Mouse (Mus musculus) kidney, embryonic 15.5 days (tissue): Measurements from ENCODE around the gene 5830473C10Rik. TPM values are rescaled to one million over a fixed set of nuclear protein-coding genes. Genes with fewer than 3 reads are reported as not detected.

Experiments used
- ATAC-seq: fragments of 200-750 bp; cut with Nextera tagmentation; replicated peaks from 2 replicates; pipeline ENCODE4 v1.8.0; 2017; ENCODE audit warnings: moderate TSS enrichment; ENCODE audit not compliant: low FRiP score
- H3K27ac ChIP-seq: fragments of 300-500 bp; sonication (generic); 2 replicates; pipeline ENCODE4 v1.5.1; 2015; ENCODE audit warnings: mild to moderate bottlenecking, inconsistent platforms
- H3K27me3 ChIP-seq: fragments of 300-500 bp; sonication (generic); 2 replicates; pipeline ENCODE4 v1.6.1; 2015; ENCODE audit warnings: inconsistent platforms
- H3K36me3 ChIP-seq: fragments of 300-500 bp; sonication (generic); 2 replicates; pipeline ENCODE4 v1.6.1; 2015; ENCODE audit warnings: inconsistent platforms
- H3K4me1 ChIP-seq: fragments of 300-500 bp; sonication (generic); 2 replicates; pipeline ENCODE4 v1.6.1; 2015; ENCODE audit warnings: inconsistent platforms
- H3K4me2 ChIP-seq: fragments of 300-500 bp; sonication (generic); 2 replicates; pipeline ENCODE4 v1.6.1; 2015; ENCODE audit warnings: moderate library complexity, mild to moderate bottlenecking, inconsistent platforms
- H3K4me3 ChIP-seq: fragments of 300-500 bp; sonication (generic); replicated peaks from 2 replicates; pipeline ENCODE4 v1.5.1; 2015; ENCODE audit warnings: mild to moderate bottlenecking, inconsistent platforms
- H3K9ac ChIP-seq: fragments of 300-500 bp; sonication (generic); 2 replicates; pipeline ENCODE4 v1.6.1; 2015; ENCODE audit warnings: mild to moderate bottlenecking, inconsistent platforms
- H3K9me3 ChIP-seq: fragments of 300-500 bp; sonication (generic); replicated peaks from 2 replicates; pipeline ENCODE4 v1.6.1; 2016; ENCODE audit warnings: inconsistent platforms
- WGBS: fragments of 180-500 bp; shearing (Covaris S2); methylation state at CpG from one replicate; pipeline ENCODE4 v1.1.7; 2015; ENCODE audit warnings: mixed read lengths; 5-methylcytosine and 5-hydroxymethylcytosine counted together
- polyA plus RNA-seq: library from polyadenylated mRNA; unstranded; fragments of >200 nt; fragmentation: Nextera tagmentation; extraction: Ambion mirVana; gene quantifications from 2 replicates; pipeline ENCODE4 v1.2.1, GENCODE M21; 2015

Gene 5830473C10Rik
- polyA plus RNA-seq, 1 experiment from 2014 or later = 0.09 TPM

DNA sequence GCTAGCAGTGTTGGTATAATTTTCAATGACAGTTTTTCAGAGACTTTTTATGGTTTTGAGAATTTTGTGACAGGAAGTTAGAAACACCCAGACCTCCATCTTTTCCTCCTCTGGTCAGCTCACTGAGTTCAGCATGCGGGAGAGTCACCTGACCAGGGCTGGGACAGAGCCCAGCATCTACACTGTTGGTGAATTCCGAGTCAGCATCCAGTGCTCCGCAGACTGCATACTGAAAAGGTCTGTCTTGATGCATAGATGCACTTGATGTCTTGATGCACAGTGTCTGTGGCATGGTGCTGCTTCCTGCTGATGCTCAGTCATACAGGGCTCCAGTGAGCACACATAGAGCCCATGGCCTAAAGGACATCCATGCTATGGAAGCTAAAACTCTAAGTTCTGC lies 67.1 kb downstream of the 5830473C10Rik start:
- no peaks in the 10 kb centered on the region for H3K27me3 ChIP-seq
- H3K9me3 ChIP-seq = no peaks in the 10 kb centered on the region
- no peak overlapping the region for H3K4me3 ChIP-seq
- H3K9ac ChIP-seq = no peak overlapping the region
- WGBS = 78% methylated on average over 3 of the region's 3 CpGs
- H3K4me2 ChIP-seq = no peak overlapping the region
- H3K4me1 ChIP-seq = 0 out of 2 replicates have a peak, but pooled peaks cover 6% of the 10 kb centered on the region
- H3K36me3 ChIP-seq = no peaks in the 10 kb centered on the region
- ATAC-seq = no peak
- no peak overlapping the region for H3K27ac ChIP-seq

GRCm38 (mm10) chr5:90628530-90628929 lies 67.6 kb downstream of the 5830473C10Rik start:
- Histone ChIP-seq H3K27me3 (no peaks in the 10 kb centered on the region), H3K36me3 (no peaks in the 10 kb centered on the region), H3K4me3 (no peak overlapping the region), H3K9ac (no peak overlapping the region), H3K4me1 (0 out of 2 replicates have a peak, but pooled peaks cover 6% of the 10 kb centered on the region), H3K4me2 (no peak overlapping the region), H3K27ac (no peak overlapping the region), H3K9me3 (no peaks in the 10 kb centered on the region)
- no peak for ATAC-seq
- 73% methylated on average over 1 of the region's 1 CpGs for WGBS

DNA sequence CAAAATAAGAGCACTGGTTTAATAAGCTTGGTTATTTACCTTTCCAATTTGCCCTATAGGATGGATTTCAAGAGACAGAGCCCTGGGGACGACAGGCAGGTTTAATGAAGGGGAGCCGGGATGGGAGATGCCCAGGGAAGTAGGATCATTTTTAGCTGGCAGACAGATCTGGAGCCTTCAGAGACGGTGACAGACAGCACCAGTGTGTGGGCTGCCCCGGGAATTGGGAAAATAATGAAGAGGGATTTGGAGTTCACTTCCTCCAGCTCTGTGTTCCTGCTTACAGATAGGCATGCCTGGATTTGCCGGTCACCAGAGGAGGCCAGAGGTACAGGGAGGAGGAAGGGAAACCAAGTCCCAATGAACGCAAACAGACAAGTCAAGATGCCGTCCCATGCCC lies 74.0 kb downstream of the 5830473C10Rik start:
- H3K27ac ChIP-seq = no peak overlapping the region
- no peak overlapping the region for H3K4me2 ChIP-seq
- no peaks in the 10 kb centered on the region for H3K36me3 ChIP-seq
- no peaks in the 10 kb centered on the region for H3K9me3 ChIP-seq
- no peaks in the 10 kb centered on the region for H3K27me3 ChIP-seq
- ATAC-seq = peak; percentile 56; the same call in 1 of the 2 replicates
- 64% methylated on average over 7 of the region's 7 CpGs for WGBS
- no peaks in the 10 kb centered on the region for H3K4me1 ChIP-seq
- H3K9ac ChIP-seq = no peak overlapping the region
- H3K4me3 ChIP-seq = no peak overlapping the region

DNA sequence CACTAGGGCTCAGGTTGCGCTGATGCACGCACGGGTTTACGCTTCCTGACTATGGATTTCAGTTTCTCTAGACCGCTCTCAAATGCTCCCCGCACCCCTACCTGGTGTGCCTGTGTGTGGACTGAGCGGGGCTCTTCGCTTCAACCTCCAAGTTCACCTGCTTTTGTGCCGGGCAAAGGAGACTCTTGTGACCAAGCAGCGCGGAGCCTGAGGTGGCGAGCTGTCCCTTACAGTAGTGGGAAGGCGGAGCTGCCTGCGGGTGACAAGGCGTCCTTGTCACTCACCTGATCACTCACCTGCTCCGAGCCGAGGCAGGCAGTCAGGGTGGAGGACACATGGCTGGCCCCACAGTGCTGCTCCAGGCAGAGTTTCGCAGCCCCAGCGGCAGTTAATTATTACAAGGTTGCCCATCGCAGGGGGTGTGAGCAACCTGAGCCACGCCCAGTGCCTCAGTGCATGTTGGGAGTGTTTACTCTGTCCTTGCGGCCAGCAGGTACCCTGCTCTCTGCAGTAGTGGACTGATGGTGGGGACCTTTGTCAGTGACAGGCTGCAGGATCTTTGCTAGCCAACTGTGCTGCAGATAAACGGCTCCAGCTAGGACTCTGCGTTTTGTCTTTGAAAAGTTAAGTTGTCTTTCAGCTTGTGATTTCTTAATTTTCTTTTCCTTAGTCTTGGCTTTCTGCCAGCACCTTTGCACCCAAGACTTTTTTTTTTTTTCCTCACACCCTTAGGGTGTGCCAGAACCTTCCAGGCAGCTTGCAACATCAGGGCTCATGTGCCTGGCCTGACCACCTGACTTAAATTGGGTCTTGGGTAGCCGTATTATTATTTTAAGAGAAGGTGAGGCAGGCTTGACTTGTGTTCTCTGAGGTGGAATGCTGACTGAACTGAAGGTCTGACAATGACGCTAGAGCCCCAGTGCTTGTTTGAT lies 79.6 kb downstream of the 5830473C10Rik start, which contains the start of gene Rassf6:
Gene Rassf6, minus strand, starts transcription at position 372 of the 932 bp plus-strand sequence.
- 7% methylated on average over 26 of the region's 26 CpGs for WGBS

GRCm38 (mm10) chr5:90641218-90641610 lies 80.3 kb downstream of the 5830473C10Rik start:
- ATAC-seq = no peak
- H3K4me3 ChIP-seq = peak overlapping the region; percentile 50; the same call in 1 of the 2 replicates
- WGBS = 70% methylated on average over 10 of the region's 10 CpGs

More for the DNA sequence above, 79.6 kb downstream of the 5830473C10Rik start, which contains the start of gene Rassf6:
- Histone ChIP-seq H3K4me1 (peaks cover 13% of the 10 kb centered on the region; the same call in 1 of the 2 replicates), H3K9me3 (no peaks in the 10 kb centered on the region), H3K4me3 (peak within 1 kb of the TSS; percentile 50), H3K9ac (peak within 1 kb of the TSS; percentile 40; the same call in 1 of the 2 replicates), H3K36me3 (no peaks in the 10 kb centered on the region), H3K4me2 (peak within 1 kb of the TSS; percentile 68), H3K27ac (peak within 1 kb of the TSS; percentile 66), H3K27me3 (no peaks in the 10 kb centered on the region)
- ATAC-seq = peak; percentile 98

GRCm38 (mm10) chr5:90645579-90645978 lies 84.7 kb downstream of the 5830473C10Rik start:
- Histone ChIP-seq H3K4me1 (peaks cover 10% of the 10 kb centered on the region; the same call in 1 of the 2 replicates), H3K27ac (no peak overlapping the region), H3K4me3 (no peak overlapping the region), H3K4me2 (no peak overlapping the region), H3K9me3 (no peaks in the 10 kb centered on the region), H3K27me3 (no peaks in the 10 kb centered on the region), H3K36me3 (no peaks in the 10 kb centered on the region), H3K9ac (no peak overlapping the region)
- no peak for ATAC-seq
- 78% methylated on average over 3 of the region's 3 CpGs for WGBS

More at GRCm38 (mm10) chr5:90641218-90641610, 80.3 kb downstream of the 5830473C10Rik start:
- Histone ChIP-seq H3K27ac (peak overlapping the region; percentile 66), H3K27me3 (no peaks in the 10 kb centered on the region), H3K4me2 (peak overlapping the region; percentile 68), H3K9ac (no peak overlapping the region), H3K36me3 (no peaks in the 10 kb centered on the region), H3K9me3 (no peaks in the 10 kb centered on the region), H3K4me1 (peaks cover 13% of the 10 kb centered on the region; the same call in 1 of the 2 replicates)

DNA sequence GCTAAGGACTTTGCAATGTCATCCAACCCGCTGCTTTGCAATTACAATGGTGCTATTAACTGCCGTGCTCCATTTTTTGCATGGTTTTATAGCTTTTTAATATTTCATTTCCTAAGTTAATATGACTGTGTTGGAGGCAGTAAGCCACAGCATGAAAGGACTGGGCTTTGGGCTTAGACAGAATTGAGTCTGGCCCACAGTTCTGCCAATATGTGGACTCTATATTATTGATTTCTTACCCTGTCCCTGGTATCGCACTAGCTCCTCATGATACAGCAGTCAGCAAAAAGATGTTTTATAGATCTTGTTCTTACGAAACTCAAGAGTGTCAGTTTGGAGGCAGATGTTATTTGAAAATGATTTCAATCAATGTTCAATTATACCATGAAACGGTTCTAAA lies 85.5 kb downstream of the 5830473C10Rik start:
- no peak overlapping the region for H3K4me3 ChIP-seq
- no peak overlapping the region for H3K4me2 ChIP-seq
- H3K27me3 ChIP-seq = no peaks in the 10 kb centered on the region
- H3K9me3 ChIP-seq = no peaks in the 10 kb centered on the region
- no peaks in the 10 kb centered on the region for H3K36me3 ChIP-seq
- WGBS = 88% methylated on average over 5 of the region's 5 CpGs
- peaks cover 9% of the 10 kb centered on the region; the same call in 1 of the 2 replicates for H3K4me1 ChIP-seq
- ATAC-seq = no peak
- H3K27ac ChIP-seq = no peak overlapping the region
- H3K9ac ChIP-seq = no peak overlapping the region

Other genes starting within 250 kb of the 5830473C10Rik start
- gene Ankrd17, start 194.5 kb upstream of the 5830473C10Rik start, polyA plus RNA-seq = 25.3 and 26.3 TPM in 2 replicates
- 6.3 and 7.0 TPM in 2 replicates for gene Gm9958, start 193.9 kb upstream of the 5830473C10Rik start, polyA plus RNA-seq
- 30.3 and 64.9 TPM in 2 replicates for gene Alb, start 100.2 kb upstream of the 5830473C10Rik start, polyA plus RNA-seq
- 119 and 206 TPM in 2 replicates for gene Afp, start 70.4 kb upstream of the 5830473C10Rik start, polyA plus RNA-seq
- gene Afm, start 42.2 kb upstream of the 5830473C10Rik start, polyA plus RNA-seq = 7.8 and 8.0 TPM in 2 replicates
- 10.9 and 12.1 TPM in 2 replicates for gene Rassf6, start 79.5 kb downstream of the 5830473C10Rik start, polyA plus RNA-seq
- not detected in 2 replicates for gene Cxcl5, start 198.3 kb downstream of the 5830473C10Rik start, polyA plus RNA-seq
- gene Ppbp, start 207.4 kb downstream of the 5830473C10Rik start, polyA plus RNA-seq = 1.8 and 3.0 TPM in 2 replicates
- gene Pf4, start 211.3 kb downstream of the 5830473C10Rik start, polyA plus RNA-seq = 37.4 and 38.0 TPM in 2 replicates
- gene Cxcl3, start 225.0 kb downstream of the 5830473C10Rik start, polyA plus RNA-seq = not detected in 2 replicates
- gene Cxcl15, start 233.4 kb downstream of the 5830473C10Rik start, polyA plus RNA-seq = 0.06 and 0.08 TPM in 2 replicates